Mouse (Mus musculus): Measurements from ENCODE around the gene Micu1. TPM values are rescaled to one million over a fixed set of nuclear protein-coding genes. Genes with fewer than 3 reads are reported as not detected.
"Not testable (repeated sequence)": the region's sequence is repeated elsewhere in the genome, so short reads cannot be mapped to it uniquely, and the experiment has no call there.

The Micu1 gene
- polyA plus RNA-seq, 1 experiment = not detected

- peaks cover 61% of the 10 kb centered on the region for H3K4me1 ChIP-seq (ENCODE audit: control insufficient read depth, insufficient read depth, low read length)
- TF ChIP-seq CTCF (IDR thresholded peaks at IDR 0.05; ENCODE audit: insufficient read depth, low read depth, low read length) (no peak), POLR2A (IDR thresholded peaks at IDR 0.05; ENCODE audit: insufficient read depth, low read depth, low read length) (no peak)
- no peak overlapping the region for H3K4me3 ChIP-seq (ENCODE audit: insufficient read depth, low read depth, low read length)
- H3K27ac ChIP-seq (ENCODE audit: insufficient read depth, low read depth, low read length) = no peak overlapping the region
- WGBS = 94% methylated on average over 9 of the region's 9 CpGs
Observed at GRCm38 (mm10) chr10:59860684-59861083, 158.4 kb downstream of the Micu1 start.

DNA sequence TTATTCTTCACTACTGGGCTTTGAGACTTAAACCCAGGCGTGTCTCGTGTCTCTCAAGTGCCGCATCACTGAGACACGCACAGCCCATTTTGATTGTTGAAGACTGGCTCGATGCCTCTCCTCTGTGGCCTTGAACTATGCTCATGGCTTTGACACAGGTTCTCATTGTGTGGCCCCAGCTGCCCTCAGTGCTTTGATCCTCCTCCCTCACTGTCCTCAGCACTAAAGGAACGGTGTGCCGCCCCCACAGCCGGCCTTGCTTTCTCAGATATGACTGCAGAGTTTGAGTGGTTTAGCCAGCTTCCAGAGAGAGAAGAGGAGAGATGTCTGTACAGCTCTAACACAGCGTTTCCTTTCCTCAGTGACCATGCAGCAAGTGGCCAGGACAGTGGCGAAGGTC lies 158.9 kb downstream of the Micu1 start:
- Histone ChIP-seq H3K4me1 (ENCODE audit: control insufficient read depth, insufficient read depth, low read length) (peaks cover 61% of the 10 kb centered on the region), H3K27ac (ENCODE audit: insufficient read depth, low read depth, low read length) (no peak overlapping the region), H3K4me3 (ENCODE audit: insufficient read depth, low read depth, low read length) (no peak overlapping the region)
- 90% methylated on average over 10 of the region's 10 CpGs for WGBS
- TF ChIP-seq CTCF (IDR thresholded peaks at IDR 0.05; ENCODE audit: insufficient read depth, low read depth, low read length) = no peak
- no peak for TF ChIP-seq POLR2A (IDR thresholded peaks at IDR 0.05; ENCODE audit: insufficient read depth, low read depth, low read length)

DNA sequence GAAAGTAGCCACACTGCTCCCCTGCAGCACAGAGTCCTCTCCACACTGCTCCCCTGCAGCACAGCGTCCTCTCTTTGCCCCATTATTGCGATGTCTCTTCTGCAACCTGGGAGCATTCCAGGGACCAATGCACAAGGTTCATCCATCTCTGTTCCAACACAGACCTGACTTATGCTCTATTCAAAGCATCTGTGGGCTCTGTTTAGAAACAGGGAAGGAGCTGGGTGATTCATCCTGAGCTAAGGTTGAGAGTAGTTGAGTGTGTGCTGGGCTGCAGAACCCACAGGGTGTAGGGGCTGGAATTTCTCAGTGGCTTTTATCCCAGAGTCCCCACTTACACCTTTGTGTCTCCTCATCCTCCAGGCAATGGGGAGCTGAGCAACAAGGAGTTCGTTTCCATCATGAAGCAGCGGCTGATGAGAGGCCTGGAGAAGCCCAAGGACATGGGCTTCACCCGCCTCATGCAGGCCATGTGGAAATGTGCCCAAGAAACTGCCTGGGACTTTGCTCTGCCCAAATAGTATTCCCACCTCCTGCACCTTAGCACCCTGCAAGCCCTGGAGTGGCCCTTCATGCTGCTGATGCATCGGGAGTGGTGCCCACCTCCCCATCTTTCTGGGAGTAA lies 160.7 kb downstream of the Micu1 start:
- Histone ChIP-seq H3K27ac (ENCODE audit: insufficient read depth, low read depth, low read length) (peak overlapping the region; percentile 42), H3K4me1 (ENCODE audit: control insufficient read depth, insufficient read depth, low read length) (peaks cover 58% of the 10 kb centered on the region), H3K4me3 (ENCODE audit: insufficient read depth, low read depth, low read length) (no peak overlapping the region)
- TF ChIP-seq CTCF (IDR thresholded peaks at IDR 0.05; ENCODE audit: insufficient read depth, low read depth, low read length) (no peak), POLR2A (IDR thresholded peaks at IDR 0.05; ENCODE audit: insufficient read depth, low read depth, low read length) (no peak)
- 74% methylated on average over 6 of the region's 6 CpGs for WGBS

- Histone ChIP-seq H3K4me1 (ENCODE audit: control insufficient read depth, insufficient read depth, low read length) (peaks cover 51% of the 10 kb centered on the region), H3K4me3 (ENCODE audit: insufficient read depth, low read depth, low read length) (no peak overlapping the region), H3K27ac (ENCODE audit: insufficient read depth, low read depth, low read length) (no peak overlapping the region; the same call in 1 of the 2 replicates)
- 51% methylated on average over 4 of the region's 4 CpGs for WGBS
- TF ChIP-seq POLR2A (IDR thresholded peaks at IDR 0.05; ENCODE audit: insufficient read depth, low read depth, low read length) = no peak
- no peak for TF ChIP-seq CTCF (IDR thresholded peaks at IDR 0.05; ENCODE audit: insufficient read depth, low read depth, low read length)
Observed at GRCm38 (mm10) chr10:59863620-59864019, 161.3 kb downstream of the Micu1 start.

- Histone ChIP-seq H3K4me3 (ENCODE audit: insufficient read depth, low read depth, low read length) (no peak overlapping the region), H3K27ac (ENCODE audit: insufficient read depth, low read depth, low read length) (no peak overlapping the region), H3K4me1 (ENCODE audit: control insufficient read depth, insufficient read depth, low read length) (peaks cover 45% of the 10 kb centered on the region)
- no peak for TF ChIP-seq POLR2A (IDR thresholded peaks at IDR 0.05; ENCODE audit: insufficient read depth, low read depth, low read length)
- no peak for TF ChIP-seq CTCF (IDR thresholded peaks at IDR 0.05; ENCODE audit: insufficient read depth, low read depth, low read length)
- 70% methylated on average over 19 of the region's 19 CpGs for WGBS
Observed at GRCm38 (mm10) chr10:59864232-59864875, 162.1 kb downstream of the Micu1 start.

- no peak for TF ChIP-seq POLR2A (IDR thresholded peaks at IDR 0.05; ENCODE audit: insufficient read depth, low read depth, low read length)
- peak; percentile 99 for TF ChIP-seq CTCF (IDR thresholded peaks at IDR 0.05; ENCODE audit: insufficient read depth, low read depth, low read length)
- H3K4me3 ChIP-seq (ENCODE audit: insufficient read depth, low read depth, low read length) = no peak overlapping the region
- no peak overlapping the region for H3K27ac ChIP-seq (ENCODE audit: insufficient read depth, low read depth, low read length)
- peaks cover 38% of the 10 kb centered on the region for H3K4me1 ChIP-seq (ENCODE audit: control insufficient read depth, insufficient read depth, low read length)
- WGBS = 40% methylated on average over 13 of the region's 13 CpGs
Observed at GRCm38 (mm10) chr10:59864884-59865726, 162.8 kb downstream of the Micu1 start.

DNA sequence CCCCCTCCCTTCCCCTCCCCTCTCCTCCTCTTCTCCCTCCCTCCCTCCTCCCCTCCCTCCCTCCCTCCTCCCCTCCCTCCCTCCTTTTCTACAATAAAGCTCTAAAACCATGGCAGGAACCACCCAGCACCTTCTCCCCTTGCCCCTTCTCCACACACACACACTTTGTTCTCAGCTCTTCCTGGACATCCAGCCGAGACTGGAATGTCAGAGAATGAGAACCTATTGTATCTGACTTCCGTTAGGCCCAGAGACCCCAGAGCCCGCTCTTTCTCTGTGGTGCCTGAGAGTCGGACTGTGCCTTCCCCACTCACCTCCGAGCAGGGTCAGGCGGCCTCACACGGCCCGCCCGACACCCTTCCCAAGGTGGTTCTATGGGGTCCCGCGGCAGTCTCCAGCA lies 166.0 kb downstream of the Micu1 start:
- TF ChIP-seq POLR2A (IDR thresholded peaks at IDR 0.05; ENCODE audit: insufficient read depth, low read depth, low read length) (no peak), CTCF (IDR thresholded peaks at IDR 0.05; ENCODE audit: insufficient read depth, low read depth, low read length) (no peak)
- Histone ChIP-seq H3K4me3 (ENCODE audit: insufficient read depth, low read depth, low read length) (no peak overlapping the region), H3K4me1 (ENCODE audit: control insufficient read depth, insufficient read depth, low read length) (peaks cover 16% of the 10 kb centered on the region), H3K27ac (ENCODE audit: insufficient read depth, low read depth, low read length) (no peak overlapping the region)
- WGBS = 72% methylated on average over 11 of the region's 11 CpGs

- Histone ChIP-seq H3K27ac (ENCODE audit: insufficient read depth, low read depth, low read length) (no peak overlapping the region), H3K4me3 (ENCODE audit: insufficient read depth, low read depth, low read length) (no peak overlapping the region), H3K4me1 (ENCODE audit: control insufficient read depth, insufficient read depth, low read length) (0 out of 2 replicates have a peak, but pooled peaks cover under 1% of the 10 kb centered on the region)
- TF ChIP-seq POLR2A (IDR thresholded peaks at IDR 0.05; ENCODE audit: insufficient read depth, low read depth, low read length) = no peak
- TF ChIP-seq CTCF (IDR thresholded peaks at IDR 0.05; ENCODE audit: insufficient read depth, low read depth, low read length) = no peak
- WGBS = 92% methylated on average over 6 of the region's 6 CpGs
Observed at GRCm38 (mm10) chr10:59870038-59870437, 167.8 kb downstream of the Micu1 start.

- 88% methylated on average over 4 of the region's 4 CpGs for WGBS
- not testable (repeated sequence) for H3K4me3 ChIP-seq (ENCODE audit: insufficient read depth, low read depth, low read length)
Observed at GRCm38 (mm10) chr10:59872651-59873050, 170.4 kb downstream of the Micu1 start.

More at GRCm38 (mm10) chr10:59872651-59873050, 170.4 kb downstream of the Micu1 start:
- H3K27ac ChIP-seq (ENCODE audit: insufficient read depth, low read depth, low read length); H3K4me1 ChIP-seq (ENCODE audit: control insufficient read depth, insufficient read depth, low read length): not testable (repeated sequence)

Data from olfactory bulb, adult 2 months (tissue).